Mouse (Mus musculus) spleen, adult 2 months (tissue): ENCODE measurements around the gene Gm20716.

Source experiments
- CTCF ChIP-seq: fragments of 200-500 bp; IDR thresholded peaks from 2 replicates; pipeline ENCODE4 v1.5.1; 2011; ENCODE audit warnings: mild to moderate bottlenecking, inconsistent platforms; ENCODE audit not compliant: insufficient read depth, insufficient read length, insufficient replicate concordance; ENCODE audit errors: extremely low read depth
- POLR2A ChIP-seq: fragments of 200-500 bp; IDR thresholded peaks from 2 replicates; pipeline ENCODE4 v1.6.1; 2011; ENCODE audit warnings: low read depth, low read length, inconsistent platforms

GRCm38 (mm10) chr2:168257188-168257587 lies 27.0 kb upstream of the Gm20716 start:
- TF ChIP-seq CTCF (no peak), POLR2A (no peak)
